15 mouse cellular contexts compared by ENCODE assay signal in genomic region chr6:52150401-52150966, GRCm38 (mm10). TPM values are rescaled to one million over a fixed set of nuclear protein-coding genes. Genes with fewer than 3 reads are reported as not detected.
DNase-seq lines count a peak whose midpoint lies in the region; ATAC-seq and TF ChIP-seq lines count a peak whose summit lies in the region.
"Had no signal": no experiment of that assay in that cellular context is flagged by ENCODE, and none has a peak within 500 bp of the region (broad histone marks: within the 10 kb centered on the region; RNA-seq: fewer than 3 reads in every experiment).

No protein-coding gene starts in this region.

- no peak overlapping the region; the same call in 1 of the 2 replicates for H3K4me3 ChIP-seq in kidney, embryonic 16.5 days (ENCODE audit: low read length)
- H3K4me3 ChIP-seq in intestine, embryonic 14.5 days (ENCODE audit: low read depth, low read length): no peak overlapping the region
- no peak overlapping the region for H3K4me3 ChIP-seq in neural tube, embryonic 12.5 days
- no peak overlapping the region for H3K4me3 ChIP-seq in cerebellum, adult 2 months (replicated peaks; ENCODE audit: insufficient read depth, low read depth, low read length)

- H3K4me1 ChIP-seq in kidney, embryonic 16.5 days (ENCODE audit: insufficient read depth, low read length): peaks cover 12% of the 10 kb centered on the region; the same call in 1 of the 2 replicates
- peaks cover 11% of the 10 kb centered on the region for H3K4me1 ChIP-seq in intestine, embryonic 14.5 days (replicated peaks; ENCODE audit: control insufficient read depth, insufficient read depth, low read length)
- H3K4me1 ChIP-seq in neural tube, embryonic 12.5 days: peaks cover 35% of the 10 kb centered on the region
- H3K4me1 ChIP-seq in cerebellum, adult 2 months (ENCODE audit: control insufficient read depth, insufficient read depth, low read length): no peaks in the 10 kb centered on the region

- H3K9ac ChIP-seq in kidney, embryonic 16.5 days (replicated peaks; ENCODE audit: low read length): no peak overlapping the region
- H3K9ac ChIP-seq in intestine, embryonic 14.5 days (ENCODE audit: low read length): no peak overlapping the region
- no peak overlapping the region for H3K9ac ChIP-seq in neural tube, embryonic 12.5 days

- TF ChIP-seq POLR2A in brain, embryonic 14.5 days (IDR thresholded peaks at IDR 0.05; ENCODE audit: borderline replicate concordance, extremely low read depth, insufficient read depth, insufficient read length, poor library complexity, severe bottlenecking): no peak
- TF ChIP-seq POLR2A in cerebellum, adult 2 months (IDR thresholded peaks at IDR 0.05; ENCODE audit: borderline replicate concordance, insufficient read depth, low read length): no peak

- no peak for DNase-seq in kidney, adult 18-20 months
- DNase-seq in brain, embryonic 14.5 days (ENCODE audit: low read depth): peak; percentile 11
- DNase-seq in intestine, embryonic 14.5 days (ENCODE audit: low spot score): no peak
- DNase-seq in urinary bladder, adult 2 months (ENCODE audit: low spot score): no peak
- no peak for DNase-seq in cerebellum, adult 2 months
- no peak for DNase-seq in cerebellum, adult 18-20 months
- DNase-seq: cerebellum, postnatal 25 days; gastrocnemius, postnatal 10 days; kidney, adult 9 months; layer of hippocampus, postnatal 36 days; lung, adult 2 months had no signal

- no peak overlapping the region for H3K27ac ChIP-seq in kidney, embryonic 16.5 days (ENCODE audit: low read length)
- no peak overlapping the region for H3K27ac ChIP-seq in intestine, embryonic 14.5 days (ENCODE audit: low read depth)
- H3K27ac ChIP-seq in neural tube, embryonic 12.5 days: no peak overlapping the region
- H3K27ac ChIP-seq in cerebellum, adult 2 months (ENCODE audit: insufficient read depth, low read length): no peak overlapping the region

- H3K36me3 ChIP-seq in kidney, embryonic 16.5 days (ENCODE audit: insufficient read depth, low read length): no peaks in the 10 kb centered on the region
- no peaks in the 10 kb centered on the region for H3K36me3 ChIP-seq in intestine, embryonic 14.5 days (ENCODE audit: control insufficient read depth, insufficient read depth, low read length)
- no peaks in the 10 kb centered on the region for H3K36me3 ChIP-seq in neural tube, embryonic 12.5 days

- no peak for TF ChIP-seq CTCF in brain, embryonic 14.5 days (IDR thresholded peaks at IDR 0.05; ENCODE audit: borderline replicate concordance, extremely low read depth, insufficient read depth, insufficient read length)
- no peak for TF ChIP-seq CTCF in cerebellum, adult 2 months (IDR thresholded peaks at IDR 0.05; ENCODE audit: borderline replicate concordance, insufficient read depth, low read depth, low read length)

- peaks cover 48% of the 10 kb centered on the region for H3K27me3 ChIP-seq in kidney, embryonic 16.5 days (ENCODE audit: insufficient read depth, low read length)
- H3K27me3 ChIP-seq in intestine, embryonic 14.5 days (replicated peaks; ENCODE audit: control insufficient read depth, insufficient read depth, low read length): peaks cover 34% of the 10 kb centered on the region
- H3K27me3 ChIP-seq in neural tube, embryonic 12.5 days (replicated peaks): no peaks in the 10 kb centered on the region
- H3K27me3 ChIP-seq in cerebellum, adult 2 months (ENCODE audit: control insufficient read depth, insufficient read depth, low read length): peaks cover 6% of the 10 kb centered on the region; the same call in 1 of the 2 replicates
- H3K27me3 ChIP-seq: CH12.LX had no signal

- H3K9me3 ChIP-seq in kidney, embryonic 16.5 days (ENCODE audit: low read length): 0 out of 2 replicates have a peak, but pooled peaks cover 4% of the 10 kb centered on the region
- H3K9me3 ChIP-seq in intestine, embryonic 14.5 days (ENCODE audit: control insufficient read depth, low read length): no peaks in the 10 kb centered on the region
- H3K9me3 ChIP-seq in neural tube, embryonic 12.5 days: no peaks in the 10 kb centered on the region

- peak overlapping the region; percentile 32; the same call in 1 of the 2 replicates for H3K4me2 ChIP-seq in kidney, embryonic 16.5 days (replicated peaks; ENCODE audit: low read depth, low read length)
- peak overlapping the region; percentile 37 for H3K4me2 ChIP-seq in intestine, embryonic 14.5 days (ENCODE audit: low read length)
- peak overlapping the region; percentile 50 for H3K4me2 ChIP-seq in neural tube, embryonic 12.5 days (replicated peaks)

- 9% methylated on average over 16 of the region's 16 CpGs for WGBS in kidney, embryonic 16.5 days
- 9% methylated on average over 16 of the region's 16 CpGs for WGBS in intestine, embryonic 14.5 days
- WGBS in neural tube, embryonic 12.5 days: 6% methylated on average over 16 of the region's 16 CpGs
- 13% methylated on average over 16 of the region's 16 CpGs for WGBS in cerebellum, adult 2 months

- ATAC-seq in kidney, embryonic 16.5 days (ENCODE audit: low FRiP score, low TSS enrichment): peak; percentile 51; the same call in 1 of the 2 replicates
- ATAC-seq in intestine, embryonic 14.5 days (replicated peaks; ENCODE audit: low FRiP score, low TSS enrichment, low read depth): peak; percentile 51; the same call in 1 of the 2 replicates
- no peak for ATAC-seq in neural tube, embryonic 12.5 days (ENCODE audit: low FRiP score, low read depth)

RNA-seq across cellular contexts. Expression of gene Hoxa1, which starts 7.6 kb away (rescaled TPM):
- polyA plus RNA-seq in kidney, embryonic 16.5 days (2015; fragmentation: Nextera tagmentation; extraction: Ambion mirVana): 0.81 and 0.82 TPM in 2 replicates
- 0.39 and 1.2 TPM in 2 replicates for polyA plus RNA-seq in brain, embryonic 14.5 days (2012; rRNA removed)
- polyA plus RNA-seq in intestine, embryonic 14.5 days (2014; fragmentation: Nextera tagmentation; extraction: Ambion mirVana): 1.2 and 1.4 TPM in 2 replicates
- polyA plus RNA-seq in neural tube, embryonic 12.5 days (2016; fragmentation: Nextera tagmentation; extraction: Ambion mirVana): 4.7 and 5.0 TPM in 2 replicates
- 0.73 and 0.83 TPM in 2 replicates for polyA plus RNA-seq in urinary bladder, adult 2 months (2012; rRNA removed)
- polyA plus RNA-seq in cerebellum, adult 2 months (2012; rRNA removed): 0.65 and 0.80 TPM in 2 replicates

RNA-seq across cellular contexts. Expression of gene Hoxa2, which starts 14.1 kb away (rescaled TPM):
- polyA plus RNA-seq in kidney, embryonic 16.5 days (2015; fragmentation: Nextera tagmentation; extraction: Ambion mirVana): 2.1 and 2.6 TPM in 2 replicates
- 3.2 and 14.2 TPM in 2 replicates for polyA plus RNA-seq in brain, embryonic 14.5 days (2012; rRNA removed)
- 10.1 and 10.8 TPM in 2 replicates for polyA plus RNA-seq in intestine, embryonic 14.5 days (2014; fragmentation: Nextera tagmentation; extraction: Ambion mirVana)
- 25.6 and 34.2 TPM in 2 replicates for polyA plus RNA-seq in neural tube, embryonic 12.5 days (2016; fragmentation: Nextera tagmentation; extraction: Ambion mirVana)
- 1.3 and 1.9 TPM in 2 replicates for polyA plus RNA-seq in urinary bladder, adult 2 months (2012; rRNA removed)
- 1.8 and 2.8 TPM in 2 replicates for polyA plus RNA-seq in cerebellum, adult 2 months (2012; rRNA removed)

RNA-seq across cellular contexts. Expression of gene 5730596B20Rik, which starts 26.8 kb away (rescaled TPM):
- polyA plus RNA-seq in kidney, embryonic 16.5 days (2015; fragmentation: Nextera tagmentation; extraction: Ambion mirVana): 1.7 and 2.5 TPM in 2 replicates
- polyA plus RNA-seq in brain, embryonic 14.5 days (2012; rRNA removed): 0.10 and 0.67 TPM in 2 replicates
- 2.5 and 2.8 TPM in 2 replicates for polyA plus RNA-seq in intestine, embryonic 14.5 days (2014; fragmentation: Nextera tagmentation; extraction: Ambion mirVana)
- polyA plus RNA-seq in neural tube, embryonic 12.5 days (2016; fragmentation: Nextera tagmentation; extraction: Ambion mirVana): 6.4 and 7.0 TPM in 2 replicates
- polyA plus RNA-seq in urinary bladder, adult 2 months (2012; rRNA removed): 0.04 and 0.07 TPM in 2 replicates
- polyA plus RNA-seq in cerebellum, adult 2 months (2012; rRNA removed): 0.16 and 0.18 TPM in 2 replicates

RNA-seq across cellular contexts. Expression of gene Hoxa4, which starts 41.1 kb away (rescaled TPM):
- 1.2 and 1.4 TPM in 2 replicates for polyA plus RNA-seq in kidney, embryonic 16.5 days (2015; fragmentation: Nextera tagmentation; extraction: Ambion mirVana)
- polyA plus RNA-seq in brain, embryonic 14.5 days (2012; rRNA removed): 1.9 and 16.4 TPM in 2 replicates
- polyA plus RNA-seq in intestine, embryonic 14.5 days (2014; fragmentation: Nextera tagmentation; extraction: Ambion mirVana): 7.5 and 7.7 TPM in 2 replicates
- polyA plus RNA-seq in neural tube, embryonic 12.5 days (2016; fragmentation: Nextera tagmentation; extraction: Ambion mirVana): 7.1 and 9.7 TPM in 2 replicates
- 0.61 and 0.62 TPM in 2 replicates for polyA plus RNA-seq in urinary bladder, adult 2 months (2012; rRNA removed)
- polyA plus RNA-seq in cerebellum, adult 2 months (2012; rRNA removed): 4.1 and 5.1 TPM in 2 replicates
- polyA plus RNA-seq: heart, embryonic 16.5 days had no signal

RNA-seq across cellular contexts. Expression of gene Hoxa5, which starts 53.9 kb away (rescaled TPM):
- polyA plus RNA-seq in kidney, embryonic 16.5 days (2015; fragmentation: Nextera tagmentation; extraction: Ambion mirVana): 9.0 and 9.5 TPM in 2 replicates
- 5.0 and 47.1 TPM in 2 replicates for polyA plus RNA-seq in brain, embryonic 14.5 days (2012; rRNA removed)
- polyA plus RNA-seq in intestine, embryonic 14.5 days (2014; fragmentation: Nextera tagmentation; extraction: Ambion mirVana): 30.1 and 34.1 TPM in 2 replicates
- 72.6 and 76.1 TPM in 2 replicates for polyA plus RNA-seq in neural tube, embryonic 12.5 days (2016; fragmentation: Nextera tagmentation; extraction: Ambion mirVana)
- 6.1 and 7.2 TPM in 2 replicates for polyA plus RNA-seq in urinary bladder, adult 2 months (2012; rRNA removed)
- polyA plus RNA-seq in cerebellum, adult 2 months (2012; rRNA removed): 4.6 and 6.0 TPM in 2 replicates
